Comparison of ENCODE assay signal across 19 mouse cellular contexts in genomic region chr7:101166568-101166967, GRCm38 (mm10).
DNase-seq lines count a peak whose midpoint lies in the region; ATAC-seq and TF ChIP-seq lines count a peak whose summit lies in the region.
"Had no signal": no experiment of that assay in that cellular context is flagged by ENCODE, and none has a peak within 500 bp of the region (broad histone marks: within the 10 kb centered on the region; RNA-seq: fewer than 3 reads in every experiment).

No protein-coding gene starts in this region.

- no peak overlapping the region for H3K27ac ChIP-seq in forebrain, embryonic 16.5 days (ENCODE audit: low read length)
- H3K27ac ChIP-seq in forebrain, embryonic 11.5 days (ENCODE audit: low read depth, low read length), result no peak overlapping the region
- no peak overlapping the region for H3K27ac ChIP-seq in liver, postnatal 0 days (ENCODE audit: low read depth)
- no peak overlapping the region for H3K27ac ChIP-seq in liver, embryonic 14.5 days
- H3K27ac ChIP-seq in heart, embryonic 12.5 days (ENCODE audit: poor library complexity, severe bottlenecking), result no peak overlapping the region
- H3K27ac ChIP-seq: forebrain, embryonic 13.5 days; left cerebral cortex, adult 2 months had no signal

- TF ChIP-seq EP300 in liver, postnatal 0 days (IDR thresholded peaks at IDR 0.05; ENCODE audit: low read depth), result no peak
- TF ChIP-seq EP300 in liver, embryonic 14.5 days (IDR thresholded peaks at IDR 0.05; ENCODE audit: low read depth), result no peak

- TF ChIP-seq CTCF in liver, postnatal 0 days (IDR thresholded peaks at IDR 0.05; ENCODE audit: low read depth), result no peak
- no peak for TF ChIP-seq CTCF in liver, embryonic 14.5 days (IDR thresholded peaks at IDR 0.05; ENCODE audit: low read depth)

- H3K36me3 ChIP-seq in forebrain, embryonic 16.5 days (ENCODE audit: control insufficient read depth, insufficient read depth), result no peaks in the 10 kb centered on the region
- no peaks in the 10 kb centered on the region for H3K36me3 ChIP-seq in forebrain, embryonic 11.5 days (ENCODE audit: control insufficient read depth, insufficient read depth, low read length)
- H3K36me3 ChIP-seq in liver, postnatal 0 days (replicated peaks; ENCODE audit: insufficient read depth, low read length), result no peaks in the 10 kb centered on the region
- H3K36me3 ChIP-seq in liver, embryonic 14.5 days (replicated peaks; ENCODE audit: control insufficient read depth, insufficient read depth, low read depth), result no peaks in the 10 kb centered on the region
- H3K36me3 ChIP-seq in heart, embryonic 12.5 days, result no peaks in the 10 kb centered on the region

- H3K4me3 ChIP-seq in forebrain, embryonic 16.5 days (replicated peaks; ENCODE audit: low read length), result no peak overlapping the region
- no peak overlapping the region for H3K4me3 ChIP-seq in forebrain, embryonic 11.5 days (ENCODE audit: low read depth, low read length)
- no peak overlapping the region for H3K4me3 ChIP-seq in liver, postnatal 0 days (ENCODE audit: low read depth, low read length)
- H3K4me3 ChIP-seq in liver, embryonic 14.5 days (ENCODE audit: insufficient read depth in 1 of 2, low read depth in 2 of 2, low read length in 2 of 2), result no peak overlapping the region
- H3K4me3 ChIP-seq in heart, embryonic 12.5 days, result no peak overlapping the region
- H3K4me3 ChIP-seq: forebrain, embryonic 13.5 days; left cerebral cortex, adult 2 months had no signal

- no peaks in the 10 kb centered on the region for H3K27me3 ChIP-seq in forebrain, embryonic 16.5 days (replicated peaks; ENCODE audit: control insufficient read depth, insufficient read depth, low read length)
- H3K27me3 ChIP-seq in forebrain, embryonic 11.5 days (ENCODE audit: control insufficient read depth, insufficient read depth, low read length), result no peaks in the 10 kb centered on the region
- H3K27me3 ChIP-seq in liver, postnatal 0 days (ENCODE audit: insufficient read depth, low read length), result no peaks in the 10 kb centered on the region
- H3K27me3 ChIP-seq in liver, embryonic 14.5 days (ENCODE audit: control insufficient read depth, insufficient read depth, low read length), result no peaks in the 10 kb centered on the region
- no peaks in the 10 kb centered on the region for H3K27me3 ChIP-seq in heart, embryonic 12.5 days (replicated peaks)
- H3K27me3 ChIP-seq: forebrain, embryonic 13.5 days; Patski had no signal

- H3K9ac ChIP-seq in forebrain, embryonic 16.5 days (replicated peaks; ENCODE audit: low read depth, low read length), result no peak overlapping the region
- H3K9ac ChIP-seq in forebrain, embryonic 11.5 days (ENCODE audit: low read length), result no peak overlapping the region
- H3K9ac ChIP-seq in liver, postnatal 0 days (replicated peaks), result no peak overlapping the region
- no peak overlapping the region for H3K9ac ChIP-seq in liver, embryonic 14.5 days (replicated peaks)
- no peak overlapping the region for H3K9ac ChIP-seq in heart, embryonic 12.5 days
- H3K9ac ChIP-seq: forebrain, embryonic 13.5 days had no signal

- H3K4me1 ChIP-seq in forebrain, embryonic 16.5 days (replicated peaks; ENCODE audit: control insufficient read depth, insufficient read depth, low read length), result no peaks in the 10 kb centered on the region
- H3K4me1 ChIP-seq in forebrain, embryonic 11.5 days (replicated peaks; ENCODE audit: control insufficient read depth, insufficient read depth, low read length), result no peaks in the 10 kb centered on the region
- H3K4me1 ChIP-seq in liver, postnatal 0 days (ENCODE audit: insufficient read depth), result no peaks in the 10 kb centered on the region
- no peaks in the 10 kb centered on the region for H3K4me1 ChIP-seq in liver, embryonic 14.5 days (replicated peaks; ENCODE audit: control insufficient read depth in 2 of 2, insufficient read depth in 2 of 2, low read length in 1 of 2)
- H3K4me1 ChIP-seq in heart, embryonic 12.5 days (replicated peaks), result peaks cover 9% of the 10 kb centered on the region

- no peak overlapping the region for H3K4me2 ChIP-seq in forebrain, embryonic 16.5 days (ENCODE audit: low read length)
- no peak overlapping the region for H3K4me2 ChIP-seq in forebrain, embryonic 11.5 days (ENCODE audit: low read depth, low read length, severe bottlenecking)
- no peak overlapping the region for H3K4me2 ChIP-seq in liver, postnatal 0 days (ENCODE audit: low read depth, low read length)
- no peak overlapping the region for H3K4me2 ChIP-seq in liver, embryonic 14.5 days (ENCODE audit: low read depth)
- H3K4me2 ChIP-seq in heart, embryonic 12.5 days, result no peak overlapping the region
- H3K4me2 ChIP-seq: forebrain, embryonic 13.5 days; heart, embryonic 11.5 days had no signal

- 0 out of 2 replicates have a peak, but pooled peaks have one; percentile 15 for ATAC-seq in forebrain, embryonic 16.5 days
- no peak for ATAC-seq in forebrain, embryonic 11.5 days (replicated peaks; ENCODE audit: low FRiP score)
- ATAC-seq in liver, postnatal 0 days, result no peak
- peak; percentile 37; the same call in 1 of the 2 replicates for ATAC-seq in liver, embryonic 14.5 days (ENCODE audit: insufficient read depth)
- no peak for ATAC-seq in heart, embryonic 12.5 days (ENCODE audit: insufficient number of reproducible peaks, low FRiP score)
- ATAC-seq: forebrain, embryonic 13.5 days; Patski had no signal

- DNase-seq in forebrain, embryonic 11.5 days (ENCODE audit: low spot score), result no peak
- DNase-seq in liver, result peak; percentile 5
- DNase-seq in liver, postnatal 0 days, result no peak
- peak; percentile 11 for DNase-seq in embryo, embryonic 11 days
- DNase-seq in liver, embryonic 14.5 days (ENCODE audit: low read depth in 3 of 3, low spot score in 3 of 3), result no peak
- no peak for DNase-seq in urinary bladder, postnatal 25 days (ENCODE audit: low spot score)
- DNase-seq: cerebellum, adult 8-10 months; gastrocnemius, postnatal 36 days; heart, postnatal 36 days; kidney, adult 8-10 months; lung, adult 2 months; lung, postnatal 36 days; right cerebral cortex, postnatal 4 days had no signal

- H3K9me3 ChIP-seq in forebrain, embryonic 16.5 days (ENCODE audit: control insufficient read depth, low read length), result no peaks in the 10 kb centered on the region
- H3K9me3 ChIP-seq in forebrain, embryonic 11.5 days (ENCODE audit: control insufficient read depth, low read length), result no peaks in the 10 kb centered on the region
- H3K9me3 ChIP-seq in liver, postnatal 0 days (ENCODE audit: low read length), result no peaks in the 10 kb centered on the region
- H3K9me3 ChIP-seq in liver, embryonic 14.5 days (ENCODE audit: control insufficient read depth, low read length), result no peaks in the 10 kb centered on the region
- no peaks in the 10 kb centered on the region for H3K9me3 ChIP-seq in heart, embryonic 12.5 days (replicated peaks)
- H3K9me3 ChIP-seq: forebrain, embryonic 13.5 days had no signal

- WGBS in forebrain, embryonic 16.5 days, result 48% methylated on average over 2 of the region's 2 CpGs
- WGBS in forebrain, embryonic 11.5 days, result 38% methylated on average over 2 of the region's 2 CpGs
- WGBS in liver, postnatal 0 days (ENCODE audit: insufficient replicate concordance), result 68% methylated on average over 2 of the region's 2 CpGs
- 41% methylated on average over 2 of the region's 2 CpGs for WGBS in liver, embryonic 14.5 days (ENCODE audit: insufficient replicate concordance)
- 48% methylated on average over 2 of the region's 2 CpGs for whole genome bisulfite sequencing in heart, embryonic 12.5 days

Comparison
In these comparisons a context has a peak if more than half of its experiments do, and no peak if none do; other contexts are left out.
1. ATAC-seq: peak in forebrain, embryonic 16.5 days (single experiment) and liver, embryonic 14.5 days (single experiment); none in forebrain, embryonic 11.5 days (single experiment), liver, postnatal 0 days (single experiment) and heart, embryonic 12.5 days (single experiment).
2. DNase-seq: peak in liver (single experiment) and embryo, embryonic 11 days (single experiment); none in forebrain, embryonic 11.5 days (single experiment), liver, postnatal 0 days (single experiment), liver, embryonic 14.5 days (0 of 3) and urinary bladder, postnatal 25 days (single experiment).